Mouse (Mus musculus): ENCODE measurements around the gene Ulk3.

- TF ChIP-seq CTCF (IDR thresholded peaks at IDR 0.05) (peak; percentile 22; the same call in 1 of the 2 replicates), EP300 (IDR thresholded peaks at IDR 0.05; ENCODE audit: insufficient read depth, low read depth, low read length) (no peak)
Observed at GRCm38 (mm10) chr9:57590726-57591125, 1.5 kb downstream of the Ulk3 start.
